Mouse (Mus musculus) hindbrain, postnatal 0 days (tissue): ENCODE measurements around the gene Olfr639. TPM values are rescaled to one million over a fixed set of nuclear protein-coding genes. Genes with fewer than 3 reads are reported as not detected.

Experiments used
- ATAC-seq: fragments of 200-750 bp; cut with Nextera tagmentation; 2 replicates; pipeline ENCODE4 v1.8.0; 2017; ENCODE audit warnings: mild to moderate bottlenecking, moderate TSS enrichment, moderate library complexity
- DNase-seq: peaks from one replicate; pipeline ENCODE4 v3.0.0-alpha.2; 2015; ENCODE audit warnings: low spot score
- H3K27ac ChIP-seq: fragments of 300-500 bp; sonication (generic); 2 replicates; pipeline ENCODE4 v1.5.1; 2014; ENCODE audit warnings: mild to moderate bottlenecking
- H3K27me3 ChIP-seq: fragments of 300-500 bp; sonication (generic); 2 replicates; pipeline ENCODE4 v1.6.1; 2014; ENCODE audit warnings: low read length, mixed read lengths; ENCODE audit not compliant: insufficient read depth
- H3K36me3 ChIP-seq: fragments of 300-500 bp; sonication (generic); 2 replicates; pipeline ENCODE4 v1.6.1; 2014; ENCODE audit warnings: low read length, mixed read lengths; ENCODE audit not compliant: insufficient read depth
- H3K4me1 ChIP-seq: fragments of 300-500 bp; sonication (generic); 2 replicates; pipeline ENCODE4 v1.6.1; 2014; ENCODE audit warnings: antibody characterized with exemption, low read length, mixed read lengths; ENCODE audit not compliant: insufficient read depth
- H3K4me2 ChIP-seq: fragments of 300-500 bp; sonication (generic); 2 replicates; pipeline ENCODE4 v1.6.1; 2014; ENCODE audit warnings: low read depth, mild to moderate bottlenecking, low read length, moderate library complexity, mixed read lengths
- H3K4me3 ChIP-seq: fragments of 300-500 bp; sonication (generic); 2 replicates; pipeline ENCODE4 v1.5.1; 2014; ENCODE audit warnings: low read length
- H3K9ac ChIP-seq: fragments of 300-500 bp; sonication (generic); replicated peaks from 2 replicates; pipeline ENCODE4 v1.6.1; 2014; ENCODE audit warnings: mild to moderate bottlenecking, low read length, moderate library complexity, mixed read lengths
- H3K9me3 ChIP-seq: fragments of 300-500 bp; sonication (generic); 2 replicates; pipeline ENCODE4 v1.6.1; 2016; ENCODE audit warnings: low read length, mixed read lengths
- CTCF ChIP-seq: IDR thresholded peaks from 2 replicates; pipeline ENCODE4 v1.5.1; 2016; ENCODE audit warnings: antibody characterized with exemption, control low read depth, low read depth
- WGBS: fragments of 180-500 bp; shearing (Covaris S2); extraction: QIAGEN DNeasy Blood & Tissue Kit; methylation state at CpG from one replicate; pipeline ENCODE4 v1.1.7; 2014; 5-methylcytosine and 5-hydroxymethylcytosine counted together
- polyA plus RNA-seq: library from polyadenylated mRNA; unstranded; fragments of >200 nt; fragmentation: Nextera tagmentation; extraction: Ambion mirVana; gene quantifications from 2 replicates; pipeline ENCODE4 v1.2.1, GENCODE M21; 2015
- total RNA-seq: library from RNA; depleted of rRNA; stranded (reverse); fragments of >200 nt; gene quantifications from 2 replicates; pipeline ENCODE4 v1.2.3, GENCODE M21; 2014; rRNA removed

Gene Olfr639
- not detected in 2 replicates for total RNA-seq
- polyA plus RNA-seq, result 0.03 TPM in 1 of 2 replicates, not detected in the other

GRCm38 (mm10) chr7:104017203-104017602 lies at the start of gene Olfr639:
TSS of gene Olfr639 (minus strand) at chr7:104017303.
- Histone ChIP-seq H3K9me3 (no peaks in the 10 kb centered on the region), H3K4me1 (no peaks in the 10 kb centered on the region), H3K4me3 (no peak within 1 kb of the TSS), H3K4me2 (no peak within 1 kb of the TSS), H3K27ac (no peak within 1 kb of the TSS), H3K36me3 (no peaks in the 10 kb centered on the region), H3K9ac (no peak within 1 kb of the TSS), H3K27me3 (no peaks in the 10 kb centered on the region)
- no peak for DNase-seq
- TF ChIP-seq CTCF, result no peak
- ATAC-seq, result no peak

DNA sequence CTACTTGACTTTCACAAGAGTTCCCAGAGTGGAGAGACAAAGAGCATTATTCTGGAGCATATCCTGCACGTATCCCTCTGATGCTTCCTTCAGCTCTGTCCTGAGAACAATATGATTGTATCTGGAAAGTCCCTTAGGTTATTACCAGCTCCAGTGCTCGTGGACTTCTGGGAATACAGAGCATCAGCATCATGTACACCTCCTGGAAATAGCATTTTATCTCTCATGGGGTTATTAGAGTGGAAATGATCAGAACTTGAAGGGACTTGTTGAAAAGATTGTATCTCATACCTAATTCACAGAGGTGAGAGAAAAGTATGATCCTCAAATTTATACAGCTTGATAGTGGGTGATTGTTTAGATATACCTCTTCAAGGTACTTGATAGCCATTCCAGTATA lies 44.2 kb upstream of the Olfr639 start, which contains the start of gene 4930516K23Rik:
TSS of gene 4930516K23Rik (minus strand) at position 101 of the 400 bp plus-strand sequence.
- H3K9me3 ChIP-seq, result no peaks in the 10 kb centered on the region
- H3K36me3 ChIP-seq, result no peaks in the 10 kb centered on the region
- H3K4me1 ChIP-seq, result no peaks in the 10 kb centered on the region
- H3K4me3 ChIP-seq, result no peak within 1 kb of the TSS
- H3K27me3 ChIP-seq, result no peaks in the 10 kb centered on the region
- no peak for TF ChIP-seq CTCF
- ATAC-seq (no peak), DNase-seq (no peak)
- no peak within 1 kb of the TSS for H3K27ac ChIP-seq
- 36% methylated on average over 2 of the region's 2 CpGs for WGBS
- no peak within 1 kb of the TSS for H3K9ac ChIP-seq
- no peak within 1 kb of the TSS for H3K4me2 ChIP-seq

DNA sequence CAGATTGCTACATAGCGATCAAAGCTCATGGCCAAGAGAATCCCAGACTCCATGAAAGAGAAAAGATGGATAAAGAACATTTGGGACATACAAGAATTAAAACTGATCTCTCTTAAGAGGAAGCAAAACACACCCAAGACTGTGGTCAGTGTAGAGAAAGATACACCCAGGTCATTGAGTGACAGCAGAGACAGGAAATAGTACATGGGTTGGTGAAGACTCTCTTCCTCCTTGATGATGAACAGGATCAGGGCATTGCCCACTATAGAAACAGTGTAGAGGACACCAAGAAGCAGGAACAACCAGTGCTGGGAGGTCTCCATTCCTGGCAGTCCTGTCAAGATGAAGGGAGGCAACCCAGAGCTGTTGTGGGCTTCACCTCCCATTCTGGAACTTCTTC lies 42.1 kb upstream of the Olfr639 start:
- no peak for TF ChIP-seq CTCF
- DNase-seq (no peak), ATAC-seq (no peak)
- no peak overlapping the region for H3K4me3 ChIP-seq
- H3K4me2 ChIP-seq, result no peak overlapping the region
- H3K9ac ChIP-seq, result no peak overlapping the region
- H3K27ac ChIP-seq, result no peak overlapping the region
- WGBS, result 92% methylated on average over 1 of the region's 1 CpGs
- H3K36me3 ChIP-seq, result no peaks in the 10 kb centered on the region
- H3K4me1 ChIP-seq, result no peaks in the 10 kb centered on the region
- no peaks in the 10 kb centered on the region for H3K27me3 ChIP-seq
- H3K9me3 ChIP-seq, result no peaks in the 10 kb centered on the region

GRCm38 (mm10) chr7:104052566-104052965 lies 35.5 kb upstream of the Olfr639 start, which contains the start of gene Olfr642:
TSS of gene Olfr642 (minus strand) at chr7:104052666.
- H3K27ac ChIP-seq, result no peak within 1 kb of the TSS
- TF ChIP-seq CTCF, result no peak
- H3K9me3 ChIP-seq, result no peaks in the 10 kb centered on the region
- H3K4me2 ChIP-seq, result no peak within 1 kb of the TSS
- 67% methylated on average over 1 of the region's 1 CpGs for WGBS
- H3K4me3 ChIP-seq, result no peak within 1 kb of the TSS
- no peak within 1 kb of the TSS for H3K9ac ChIP-seq
- H3K27me3 ChIP-seq, result no peaks in the 10 kb centered on the region
- H3K4me1 ChIP-seq, result no peaks in the 10 kb centered on the region
- H3K36me3 ChIP-seq, result no peaks in the 10 kb centered on the region
- DNase-seq, result no peak
- ATAC-seq, result no peak

DNA sequence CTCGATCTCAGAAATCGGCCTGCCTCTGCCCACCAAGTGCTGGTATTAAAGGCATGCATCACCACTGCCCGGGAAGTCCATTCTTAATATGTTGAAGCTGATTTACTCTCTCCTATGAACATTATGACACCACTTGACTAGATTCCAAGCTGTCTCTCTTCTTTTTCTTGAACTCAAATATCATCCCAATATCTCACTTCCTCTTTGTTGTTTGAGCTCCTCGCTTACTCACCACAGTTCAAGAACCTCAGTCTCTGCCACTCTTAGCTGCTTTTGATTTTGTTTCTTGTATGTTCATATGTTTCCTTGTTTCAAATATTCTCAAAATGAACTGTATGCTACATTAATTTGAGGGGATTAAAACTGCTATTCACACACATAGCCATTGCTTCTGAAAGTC lies 33.6 kb upstream of the Olfr639 start:
- Histone ChIP-seq H3K4me2 (no peak overlapping the region), H3K27me3 (no peaks in the 10 kb centered on the region), H3K4me3 (no peak overlapping the region), H3K9ac (no peak overlapping the region), H3K9me3 (no peaks in the 10 kb centered on the region), H3K4me1 (no peaks in the 10 kb centered on the region), H3K27ac (no peak overlapping the region), H3K36me3 (no peaks in the 10 kb centered on the region)
- no peak for ATAC-seq
- 94% methylated on average over 4 of the region's 4 CpGs for WGBS
- no peak for DNase-seq
- no peak for TF ChIP-seq CTCF

- H3K9ac ChIP-seq, result no peak within 1 kb of the TSS
- no peaks in the 10 kb centered on the region for H3K27me3 ChIP-seq
- DNase-seq (no peak), ATAC-seq (no peak)
- no peaks in the 10 kb centered on the region for H3K9me3 ChIP-seq
- no peaks in the 10 kb centered on the region for H3K36me3 ChIP-seq
- TF ChIP-seq CTCF, result no peak
- H3K4me1 ChIP-seq, result no peaks in the 10 kb centered on the region
- 73% methylated on average over 1 of the region's 1 CpGs for WGBS
- no peak within 1 kb of the TSS for H3K4me2 ChIP-seq
- H3K27ac ChIP-seq, result no peak within 1 kb of the TSS
- no peak within 1 kb of the TSS for H3K4me3 ChIP-seq
Observed at GRCm38 (mm10) chr7:104035145-104035544, 18.0 kb upstream of the Olfr639 start, which contains the start of gene Olfr641. TSS of gene Olfr641 (plus strand) at chr7:104035445.

DNA sequence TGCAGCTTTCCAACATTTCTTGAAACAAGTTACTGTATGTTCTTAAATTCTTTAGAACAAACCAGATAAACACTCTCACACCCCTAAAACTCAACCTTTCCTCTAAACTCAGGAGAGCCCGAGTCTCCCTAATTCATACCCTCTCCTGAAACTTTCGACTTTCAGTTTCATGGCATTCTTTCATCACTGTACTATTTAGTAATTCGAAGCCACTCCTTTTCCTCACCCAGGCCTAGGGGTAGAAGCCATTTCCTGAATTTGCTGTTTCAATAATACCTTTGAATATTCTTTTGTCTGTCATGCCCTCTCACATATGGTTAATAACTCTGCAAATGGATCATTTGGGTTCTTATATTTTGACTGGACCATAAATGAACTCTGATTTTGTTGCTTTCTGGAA lies 9.9 kb upstream of the Olfr639 start:
- no peak for DNase-seq
- TF ChIP-seq CTCF, result no peak
- H3K27me3 ChIP-seq, result no peaks in the 10 kb centered on the region
- H3K9me3 ChIP-seq, result no peaks in the 10 kb centered on the region
- no peak overlapping the region for H3K4me2 ChIP-seq
- H3K36me3 ChIP-seq, result no peaks in the 10 kb centered on the region
- H3K9ac ChIP-seq, result no peak overlapping the region
- no peak for ATAC-seq
- H3K27ac ChIP-seq, result no peak overlapping the region
- 85% methylated on average over 3 of the region's 3 CpGs for WGBS
- no peaks in the 10 kb centered on the region for H3K4me1 ChIP-seq
- H3K4me3 ChIP-seq, result no peak overlapping the region
